Mouse (Mus musculus): ENCODE measurements around the gene Cabp4. TPM values are rescaled to one million over a fixed set of nuclear protein-coding genes. Genes with fewer than 3 reads are reported as not detected.

Gene Cabp4
- polyA plus RNA-seq, 1 experiment from 2014 or later = 0.13 TPM

- peak overlapping the region; percentile 83 for H3K4me2 ChIP-seq
- no peaks in the 10 kb centered on the region for H3K9me3 ChIP-seq (replicated peaks)
- no peaks in the 10 kb centered on the region for H3K27me3 ChIP-seq
- H3K36me3 ChIP-seq (replicated peaks) = peaks cover 31% of the 10 kb centered on the region
- H3K27ac ChIP-seq (replicated peaks) = peak overlapping the region; percentile 74
- peak overlapping the region; percentile 76 for H3K4me3 ChIP-seq (replicated peaks)
- 30% methylated on average over 4 of the region's 4 CpGs for WGBS (ENCODE audit: insufficient replicate concordance)
- H3K9ac ChIP-seq = peak overlapping the region; percentile 74
- ATAC-seq (ENCODE audit: insufficient read depth) = 0 out of 2 replicates have a peak, but pooled peaks have one; percentile 8
- H3K4me1 ChIP-seq (replicated peaks) = peaks cover 54% of the 10 kb centered on the region
Measured at GRCm38 (mm10) chr19:4163543-4163887, 19.7 kb upstream of the Cabp4 start.

DNA sequence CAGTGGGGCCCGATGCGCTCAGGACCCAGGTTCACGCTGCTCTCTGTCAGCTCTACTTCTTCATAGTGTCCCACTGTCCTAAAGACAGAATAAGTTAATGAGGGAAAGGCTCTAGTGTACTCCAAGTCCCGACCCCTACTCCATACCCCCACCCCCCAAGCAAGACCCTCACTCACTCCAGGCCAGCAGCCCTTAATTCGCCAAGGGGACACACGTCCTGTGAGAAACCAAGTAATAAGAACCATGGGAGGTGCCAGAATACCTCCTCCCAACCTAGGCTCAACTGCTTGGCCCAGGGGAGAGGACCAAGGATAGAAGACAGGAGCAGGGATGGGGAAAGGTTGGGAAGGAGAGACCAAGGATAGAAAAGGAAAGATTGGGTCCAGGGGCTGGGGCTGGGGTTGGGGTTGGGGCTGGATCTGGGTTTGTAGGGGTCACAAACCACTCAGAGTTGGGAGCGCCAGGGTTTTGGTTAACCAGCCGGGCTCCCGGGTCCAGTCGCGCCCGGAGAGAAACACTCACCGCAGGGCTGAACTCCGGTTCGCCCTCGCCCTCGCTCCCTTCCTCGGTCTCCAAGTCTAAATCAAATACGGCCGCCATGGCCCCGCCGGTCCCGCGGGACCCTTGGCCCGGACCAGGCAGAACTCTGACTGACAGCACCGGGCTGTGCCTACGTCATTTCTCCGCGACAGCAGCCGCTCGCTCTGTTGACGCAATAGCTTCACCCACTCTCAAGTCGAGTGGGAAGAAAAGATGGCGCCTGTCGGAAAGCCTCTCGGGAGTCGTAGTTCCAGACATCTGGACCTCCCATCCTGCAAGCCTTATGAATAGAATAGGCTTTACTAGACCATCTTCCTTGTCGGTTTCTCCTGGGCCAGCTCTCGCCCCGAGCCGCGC lies 19.1 kb upstream of the Cabp4 start, which contains the start of gene Rps6kb2:
TSS of gene Rps6kb2 (minus strand) at position 709 of the 897 bp plus-strand sequence.
- H3K36me3 ChIP-seq (replicated peaks) = peaks cover 37% of the 10 kb centered on the region
- WGBS (ENCODE audit: insufficient replicate concordance) = 6% methylated on average over 42 of the region's 42 CpGs
- peak within 1 kb of the TSS; percentile 83 for H3K4me2 ChIP-seq
- peak within 1 kb of the TSS; percentile 74 for H3K9ac ChIP-seq
- no peaks in the 10 kb centered on the region for H3K27me3 ChIP-seq
- ATAC-seq (ENCODE audit: insufficient read depth) = peak; percentile 77
- peaks cover 51% of the 10 kb centered on the region for H3K4me1 ChIP-seq (replicated peaks)
- peak within 1 kb of the TSS; percentile 76 for H3K4me3 ChIP-seq (replicated peaks)
- H3K9me3 ChIP-seq (replicated peaks) = no peaks in the 10 kb centered on the region
- peak within 1 kb of the TSS; percentile 74 for H3K27ac ChIP-seq (replicated peaks)

GRCm38 (mm10) chr19:4159049-4159448 lies 15.2 kb upstream of the Cabp4 start:
- H3K4me3 ChIP-seq (replicated peaks) = no peak overlapping the region
- H3K36me3 ChIP-seq (replicated peaks) = peaks cover 63% of the 10 kb centered on the region
- WGBS (ENCODE audit: insufficient replicate concordance) = 91% methylated on average over 8 of the region's 8 CpGs
- H3K27ac ChIP-seq (replicated peaks) = no peak overlapping the region
- ATAC-seq (ENCODE audit: insufficient read depth) = no peak
- H3K27me3 ChIP-seq = no peaks in the 10 kb centered on the region
- no peak overlapping the region for H3K4me2 ChIP-seq
- peaks cover 46% of the 10 kb centered on the region for H3K4me1 ChIP-seq (replicated peaks)
- H3K9ac ChIP-seq = no peak overlapping the region
- no peaks in the 10 kb centered on the region for H3K9me3 ChIP-seq (replicated peaks)

GRCm38 (mm10) chr19:4156771-4157170 lies 12.9 kb upstream of the Cabp4 start:
- no peaks in the 10 kb centered on the region for H3K9me3 ChIP-seq (replicated peaks)
- 81% methylated on average over 12 of the region's 12 CpGs for WGBS (ENCODE audit: insufficient replicate concordance)
- peaks cover 81% of the 10 kb centered on the region for H3K36me3 ChIP-seq (replicated peaks)
- H3K4me3 ChIP-seq (replicated peaks) = no peak overlapping the region
- H3K27me3 ChIP-seq = no peaks in the 10 kb centered on the region
- no peak for ATAC-seq (ENCODE audit: insufficient read depth)
- no peak overlapping the region for H3K4me2 ChIP-seq
- H3K4me1 ChIP-seq (replicated peaks) = peaks cover 37% of the 10 kb centered on the region
- no peak overlapping the region for H3K9ac ChIP-seq
- H3K27ac ChIP-seq (replicated peaks) = no peak overlapping the region

- ATAC-seq (ENCODE audit: insufficient read depth) = no peak
- H3K9ac ChIP-seq = no peak overlapping the region
- WGBS (ENCODE audit: insufficient replicate concordance) = 71% methylated on average over 20 of the region's 20 CpGs
- 0 out of 2 replicates have a peak overlapping the region, but pooled peaks have one; percentile 22 for H3K27ac ChIP-seq (replicated peaks)
- H3K9me3 ChIP-seq (replicated peaks) = no peaks in the 10 kb centered on the region
- 0 out of 2 replicates have a peak overlapping the region, but pooled peaks have one; percentile 37 for H3K4me2 ChIP-seq
- H3K4me3 ChIP-seq (replicated peaks) = no peak overlapping the region
- H3K36me3 ChIP-seq (replicated peaks) = peaks cover 80% of the 10 kb centered on the region
- H3K27me3 ChIP-seq = no peaks in the 10 kb centered on the region
- H3K4me1 ChIP-seq (replicated peaks) = peaks cover 33% of the 10 kb centered on the region
Measured at GRCm38 (mm10) chr19:4156073-4156579, 12.3 kb upstream of the Cabp4 start.

GRCm38 (mm10) chr19:4155223-4156072 lies 11.6 kb upstream of the Cabp4 start:
- H3K4me3 ChIP-seq (replicated peaks) = peak overlapping the region; percentile 22; the same call in 1 of the 2 replicates
- H3K9me3 ChIP-seq (replicated peaks) = no peaks in the 10 kb centered on the region
- 0 out of 2 replicates have a peak overlapping the region, but pooled peaks have one; percentile 15 for H3K9ac ChIP-seq
- 0 out of 2 replicates have a peak overlapping the region, but pooled peaks have one; percentile 22 for H3K27ac ChIP-seq (replicated peaks)
- 47% methylated on average over 6 of the region's 6 CpGs for WGBS (ENCODE audit: insufficient replicate concordance)
- H3K36me3 ChIP-seq (replicated peaks) = peaks cover 81% of the 10 kb centered on the region
- H3K4me1 ChIP-seq (replicated peaks) = peaks cover 28% of the 10 kb centered on the region
- no peaks in the 10 kb centered on the region for H3K27me3 ChIP-seq
- peak overlapping the region; percentile 37 for H3K4me2 ChIP-seq
- no peak for ATAC-seq (ENCODE audit: insufficient read depth)

DNA sequence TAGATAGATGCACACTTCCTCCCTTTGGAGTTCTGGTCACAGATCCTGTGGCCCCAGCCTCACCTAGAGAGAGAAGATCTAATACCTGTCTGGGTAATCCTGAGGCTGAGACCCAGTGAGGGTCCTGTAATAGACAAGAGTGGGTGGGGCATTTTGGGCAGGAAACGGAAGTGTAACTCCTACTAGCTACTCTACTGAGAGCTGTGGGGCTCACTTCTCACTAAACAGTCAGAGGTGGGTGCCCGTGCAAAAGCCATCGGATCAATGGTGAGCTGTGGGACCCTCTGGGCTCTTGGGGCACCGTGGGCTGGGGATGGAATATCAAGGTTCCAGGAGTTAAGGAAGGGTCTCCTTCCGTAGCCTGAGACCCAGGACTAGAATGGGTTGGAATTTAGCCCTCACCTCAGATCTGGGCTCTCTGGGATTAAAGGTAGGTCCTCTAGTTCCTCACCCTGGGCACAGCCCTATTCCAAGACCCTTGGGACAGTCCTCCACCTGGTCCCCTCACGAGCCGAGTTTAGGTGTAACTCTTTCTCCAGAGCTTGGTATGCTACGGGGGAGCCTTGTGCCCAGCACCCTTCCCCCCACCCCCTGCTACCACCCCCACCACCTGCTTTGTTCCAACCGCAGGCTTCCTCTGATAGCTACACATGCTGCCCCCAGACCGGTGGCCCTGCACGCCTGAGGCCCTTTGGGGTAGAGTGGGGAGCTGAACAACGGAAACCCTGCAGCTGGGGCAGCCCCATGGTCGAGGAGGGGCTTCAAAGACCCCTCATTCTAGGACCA lies 10.8 kb upstream of the Cabp4 start:
- WGBS (ENCODE audit: insufficient replicate concordance) = 16% methylated on average over 13 of the region's 13 CpGs
- H3K36me3 ChIP-seq (replicated peaks) = peaks cover 81% of the 10 kb centered on the region
- H3K4me2 ChIP-seq = peak overlapping the region; percentile 37
- H3K9ac ChIP-seq = 0 out of 2 replicates have a peak overlapping the region, but pooled peaks have one; percentile 15
- no peaks in the 10 kb centered on the region for H3K9me3 ChIP-seq (replicated peaks)
- H3K4me1 ChIP-seq (replicated peaks) = peaks cover 34% of the 10 kb centered on the region
- H3K27ac ChIP-seq (replicated peaks) = peak overlapping the region; percentile 22; the same call in 1 of the 2 replicates
- peak overlapping the region; percentile 22; the same call in 1 of the 2 replicates for H3K4me3 ChIP-seq (replicated peaks)
- H3K27me3 ChIP-seq = no peaks in the 10 kb centered on the region
- ATAC-seq (ENCODE audit: insufficient read depth) = no peak

DNA sequence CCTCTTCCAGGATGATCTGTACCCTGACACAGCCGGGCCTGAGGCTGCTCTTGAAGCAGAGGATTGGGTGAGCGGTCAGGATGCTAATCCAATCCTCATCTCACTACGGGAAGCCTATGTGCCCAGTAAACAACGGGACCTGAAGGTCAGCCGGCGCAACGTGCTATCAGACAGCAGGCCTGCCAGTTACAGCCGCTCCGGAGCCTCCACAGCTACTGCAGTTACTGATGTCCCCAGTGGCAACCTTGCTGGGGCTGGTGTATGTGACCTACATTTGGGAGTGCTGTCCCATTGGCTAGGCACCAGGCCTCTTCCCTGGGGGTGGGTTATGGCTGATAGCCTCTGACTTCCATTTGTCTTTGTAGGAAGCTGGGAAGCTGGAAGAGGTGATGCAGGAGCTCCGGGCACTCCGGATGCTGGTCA lies 9.4 kb upstream of the Cabp4 start, which contains the start of gene Ptprcap:
TSS of gene Ptprcap (plus strand) at position 373 of the 423 bp plus-strand sequence.
- no peaks in the 10 kb centered on the region for H3K9me3 ChIP-seq (replicated peaks)
- peaks cover 67% of the 10 kb centered on the region for H3K36me3 ChIP-seq (replicated peaks)
- no peak within 1 kb of the TSS for H3K9ac ChIP-seq
- peaks cover 47% of the 10 kb centered on the region for H3K4me1 ChIP-seq (replicated peaks)
- ATAC-seq (ENCODE audit: insufficient read depth) = no peak
- H3K4me2 ChIP-seq = peak within 1 kb of the TSS; percentile 37
- no peaks in the 10 kb centered on the region for H3K27me3 ChIP-seq
- peak within 1 kb of the TSS; percentile 20; the same call in 1 of the 2 replicates for H3K27ac ChIP-seq (replicated peaks)
- 80% methylated on average over 11 of the region's 11 CpGs for WGBS (ENCODE audit: insufficient replicate concordance)
- H3K4me3 ChIP-seq (replicated peaks) = no peak within 1 kb of the TSS

- H3K36me3 ChIP-seq (replicated peaks) = peaks cover 61% of the 10 kb centered on the region
- ATAC-seq (ENCODE audit: insufficient read depth) = no peak
- H3K27ac ChIP-seq (replicated peaks) = no peak overlapping the region
- H3K4me3 ChIP-seq (replicated peaks) = no peak overlapping the region
- H3K9me3 ChIP-seq (replicated peaks) = no peaks in the 10 kb centered on the region
- H3K27me3 ChIP-seq = no peaks in the 10 kb centered on the region
- no peak overlapping the region for H3K4me2 ChIP-seq
- WGBS (ENCODE audit: insufficient replicate concordance) = 83% methylated on average over 8 of the region's 8 CpGs
- H3K4me1 ChIP-seq (replicated peaks) = peaks cover 53% of the 10 kb centered on the region
- no peak overlapping the region for H3K9ac ChIP-seq
Measured at GRCm38 (mm10) chr19:4152445-4153231, 8.8 kb upstream of the Cabp4 start.
